Mouse (Mus musculus) erythroblast, adult 5-6 weeks (primary cell): ENCODE data around the gene Mrpl58. TPM values are rescaled to one million over a fixed set of nuclear protein-coding genes. Genes with fewer than 3 reads are reported as not detected.

Experiments used
- ATAC-seq: replicated peaks from 2 replicates; pipeline ENCODE4 v1.8.0; 2016; ENCODE audit warnings: moderate number of reproducible peaks, mild to moderate bottlenecking, moderate TSS enrichment, inconsistent platforms; ENCODE audit not compliant: poor library complexity, low FRiP score, severe bottlenecking
- total RNA-seq, 2 experiments: library from RNA; stranded (forward) in 1 of 2; stranded (reverse) in 1 of 2; fragments of 150-400 nt in 1 of 2; fragments of 200-764, 138-1000 nt in 1 of 2; gene quantifications; 2 replicates each; pipeline versions ENCODE4 v1.2.3 to v1.2.4; 2015 to 2017; ENCODE audit warnings: low replicate concordance in 2 of 2

Mrpl58 gene
- total RNA-seq, 2 experiments from 2014 or later, result 23.0 to 34.4 TPM

DNA sequence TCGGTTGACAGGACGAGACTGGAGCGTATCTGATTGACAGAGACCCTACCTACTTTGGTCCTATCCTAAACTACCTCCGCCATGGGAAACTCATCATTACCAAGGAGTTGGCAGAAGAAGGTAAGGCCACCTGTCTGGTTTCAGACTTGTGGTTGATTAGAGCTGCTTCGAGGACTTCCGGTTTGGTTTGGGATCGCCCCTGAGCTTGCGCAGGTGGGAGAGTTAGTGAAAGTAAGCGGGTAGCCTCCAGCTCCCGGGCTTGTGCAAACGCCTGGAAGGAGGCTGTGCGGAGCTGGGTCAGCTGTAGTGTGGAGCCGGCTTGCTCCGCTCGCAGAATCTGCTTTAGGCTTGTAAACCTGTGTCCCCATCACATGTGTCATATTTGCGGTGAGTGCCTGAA, 18.4 kb downstream of the Mrpl58 start:
- no peak for ATAC-seq

DNA sequence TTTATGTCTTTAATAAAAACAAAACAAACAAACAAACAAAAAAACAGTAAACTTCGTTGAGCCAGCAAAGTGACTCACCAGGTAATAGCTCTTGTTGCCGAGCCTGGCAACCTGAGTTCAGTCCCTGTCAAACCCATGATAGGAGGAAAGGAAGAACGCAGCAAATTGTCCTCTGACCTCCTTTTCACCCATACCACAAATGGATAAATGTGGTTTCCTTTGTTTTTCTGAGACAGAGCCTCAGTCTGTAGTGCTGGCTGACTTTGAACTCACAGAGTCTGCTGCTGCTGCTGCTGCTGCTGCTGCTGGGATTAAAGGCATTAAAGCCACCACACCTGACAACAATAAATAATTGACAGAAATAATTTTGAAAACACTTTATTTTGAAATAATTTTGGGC, 19.5 kb downstream of the Mrpl58 start:
- ATAC-seq, result no peak

GRCm38 (mm10) chr11:115424666-115425065, 21.1 kb downstream of the Mrpl58 start:
- no peak for ATAC-seq

DNA sequence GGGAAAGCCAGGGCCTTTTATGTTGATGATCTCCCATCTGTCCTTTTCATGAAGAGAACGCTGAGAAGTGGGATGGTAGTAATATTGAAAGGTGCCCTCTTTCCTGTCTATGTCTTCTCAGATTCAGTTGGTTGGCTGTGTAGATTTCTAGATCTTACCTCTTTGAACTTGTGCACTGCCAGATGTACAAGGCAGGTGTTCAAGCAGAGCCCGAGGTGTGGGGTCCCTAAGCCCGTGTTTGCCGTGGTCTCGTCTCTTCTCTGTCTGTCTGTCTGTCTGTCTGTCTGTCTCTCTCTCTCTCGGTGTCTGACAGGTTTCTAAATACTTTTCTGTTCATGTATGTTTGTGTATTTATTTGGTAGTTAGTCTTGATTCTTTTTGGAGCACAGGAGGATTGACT, 22.1 kb downstream of the Mrpl58 start:
- ATAC-seq, result no peak

GRCm38 (mm10) chr11:115427482-115428331, 24.2 kb downstream of the Mrpl58 start:
- peak; percentile 77 for ATAC-seq

DNA sequence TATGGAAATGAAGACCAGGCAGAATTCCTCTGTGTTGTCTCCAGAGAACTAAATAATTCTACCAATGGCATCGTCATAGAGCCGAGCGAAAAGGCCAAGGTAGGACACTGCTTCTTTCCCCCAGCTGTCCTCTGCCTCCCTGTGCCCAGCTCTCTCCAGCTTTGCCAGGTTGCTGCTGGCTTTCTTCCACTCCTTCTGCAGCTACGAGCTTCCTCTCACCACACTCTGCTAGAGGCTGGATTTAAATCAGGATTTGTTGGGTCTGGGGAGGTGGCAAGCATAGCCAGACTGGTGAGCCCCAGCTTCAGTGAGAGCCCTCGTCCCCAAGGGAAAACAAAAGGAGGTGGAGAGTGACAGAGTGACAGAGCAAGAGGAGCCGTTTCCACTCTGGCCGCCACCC, 25.8 kb downstream of the Mrpl58 start:
- no peak for ATAC-seq

DNA sequence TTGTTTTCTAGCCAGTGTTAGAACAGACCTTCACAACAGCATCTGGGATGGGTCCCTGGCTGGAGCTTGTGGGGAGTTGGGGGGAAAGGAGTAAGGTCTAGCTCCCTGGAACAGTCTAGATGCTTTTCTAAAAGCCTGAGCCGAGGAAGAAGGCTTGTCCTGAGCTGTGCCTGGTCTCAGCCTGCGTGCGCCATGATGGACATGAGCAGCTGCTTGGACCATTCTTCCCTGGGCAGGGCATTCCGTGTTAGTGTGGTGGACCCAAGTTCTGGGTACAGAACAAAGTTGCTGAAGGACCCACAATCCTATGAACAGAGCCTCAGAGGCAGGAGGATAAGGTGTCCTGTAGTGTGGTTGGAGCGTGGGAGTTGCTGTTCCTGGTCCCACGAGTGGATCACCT, 27.0 kb downstream of the Mrpl58 start:
- ATAC-seq, result no peak

DNA sequence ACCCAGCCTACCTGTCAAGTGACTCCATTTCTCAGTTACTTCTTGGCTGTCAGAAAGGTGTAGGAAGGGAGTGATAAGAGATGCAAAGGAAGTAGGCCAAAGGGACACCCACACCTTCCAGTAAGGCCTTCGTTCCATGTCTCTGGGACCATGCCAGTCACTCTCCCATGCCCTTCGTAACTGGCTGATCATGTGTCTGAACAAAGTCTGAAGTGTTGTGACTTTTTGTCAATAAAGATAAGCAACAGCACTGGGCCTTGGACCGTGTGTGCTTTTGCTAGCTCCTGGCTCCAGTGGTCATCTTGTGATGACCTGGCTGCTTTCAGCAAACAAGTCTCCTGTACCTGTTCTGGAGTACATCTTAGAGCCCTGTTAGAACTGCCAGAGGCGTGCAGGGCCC, 29.3 kb downstream of the Mrpl58 start:
- no peak for ATAC-seq

DNA sequence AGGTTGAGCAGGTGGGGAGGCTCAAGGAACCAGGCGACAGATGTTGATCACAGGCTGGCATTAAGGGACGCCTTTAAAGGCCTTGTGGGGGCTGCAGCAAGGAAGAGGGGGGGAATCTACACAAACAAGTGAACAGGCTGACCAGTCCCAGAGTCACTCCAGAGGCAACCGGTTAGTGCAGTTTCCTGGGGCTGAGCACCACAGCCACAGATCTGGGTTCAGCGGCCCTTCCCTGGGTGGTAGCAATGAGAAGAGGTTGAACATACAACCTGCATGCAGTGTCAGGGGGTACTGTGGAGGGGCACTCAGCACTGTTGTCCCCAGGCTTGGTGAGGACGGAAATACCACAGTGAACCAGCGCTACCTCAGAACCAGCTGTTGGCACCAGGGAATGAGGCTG, 29.8 kb downstream of the Mrpl58 start:
- no peak for ATAC-seq

DNA sequence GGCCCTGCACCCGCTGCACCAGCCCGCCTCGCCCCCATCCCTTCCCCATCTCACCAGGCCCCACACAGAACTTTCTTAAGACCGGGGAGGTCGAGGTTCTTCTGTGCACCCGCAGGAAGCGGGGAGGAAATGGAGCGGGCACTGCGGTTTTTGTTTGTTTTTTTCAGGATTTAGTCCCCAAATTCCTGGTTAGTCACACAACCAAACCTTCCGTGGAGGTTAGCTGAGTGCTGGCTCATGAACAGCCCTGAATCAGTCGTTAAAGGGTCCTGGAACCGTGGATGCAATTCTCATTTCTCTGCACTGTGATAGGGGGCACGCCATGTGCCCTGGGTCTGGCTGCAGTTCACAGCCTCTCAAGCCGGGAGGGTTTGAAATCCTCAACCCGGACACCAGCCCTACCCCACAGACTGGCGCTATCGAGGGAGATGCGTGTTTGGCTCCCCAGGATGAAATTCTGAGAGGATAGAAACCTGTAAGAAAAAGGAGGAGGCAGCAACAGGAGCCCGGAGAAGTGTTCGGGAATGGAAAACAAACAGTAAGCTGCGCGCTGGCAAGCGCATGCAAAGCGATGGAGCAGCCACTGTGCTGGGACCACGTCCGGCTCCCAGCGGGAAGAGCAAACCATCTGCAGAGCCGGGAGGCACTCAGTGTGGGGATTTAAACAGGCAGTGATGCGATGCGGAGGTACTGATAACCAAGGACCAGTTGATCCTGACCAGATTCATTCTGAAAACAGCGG, 32.2 kb downstream of the Mrpl58 start:
- ATAC-seq, result no peak

- no peak for ATAC-seq
These were observed 34.1 kb downstream of the Mrpl58 start for GRCm38 (mm10) chr11:115437571-115438122.

DNA sequence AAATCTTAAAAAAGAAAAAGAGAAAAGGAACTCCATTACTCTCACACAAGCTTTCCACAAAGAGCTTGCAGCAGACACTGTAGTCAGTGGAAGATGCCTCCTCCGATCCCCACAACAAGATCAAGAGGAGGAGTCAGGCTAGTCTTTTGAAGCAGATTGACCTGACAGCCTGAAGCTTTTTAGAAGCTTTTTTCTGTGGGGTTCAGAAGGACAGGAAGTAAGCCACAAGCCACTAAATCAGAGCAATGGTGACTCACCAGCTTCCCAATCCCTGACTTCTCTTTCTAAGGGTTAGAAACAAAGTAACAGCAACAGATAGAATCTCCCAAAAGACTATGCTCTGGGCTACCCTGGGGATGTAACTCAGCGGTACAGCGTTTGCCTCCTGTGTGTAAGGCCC, 35.8 kb downstream of the Mrpl58 start:
- no peak for ATAC-seq

- ATAC-seq, result no peak
These were observed 36.5 kb downstream of the Mrpl58 start, which contains the start of gene Trim80 for GRCm38 (mm10) chr11:115439906-115440595. Gene Trim80 (plus strand): TSS chr11:115440545.

DNA sequence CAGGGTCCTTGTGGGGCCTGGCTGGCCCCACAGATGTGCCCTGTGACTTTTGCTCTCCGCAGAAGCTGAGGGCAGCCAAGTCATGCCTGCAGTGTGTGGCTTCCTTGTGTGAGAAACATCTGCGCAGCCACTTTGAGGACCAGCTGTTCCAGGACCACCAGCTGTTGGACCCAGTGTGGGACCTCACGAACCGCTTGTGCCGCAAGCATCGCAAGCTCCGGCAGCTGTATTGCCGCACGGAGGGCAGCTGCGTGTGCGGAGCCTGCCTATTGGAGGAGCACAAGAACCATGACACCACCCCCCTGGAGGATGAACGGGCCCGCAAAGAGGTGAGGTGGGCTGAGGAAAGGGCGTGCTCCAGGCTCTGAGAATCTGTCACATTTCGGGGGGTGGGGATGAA, 37.9 kb downstream of the Mrpl58 start:
- ATAC-seq, result no peak

DNA sequence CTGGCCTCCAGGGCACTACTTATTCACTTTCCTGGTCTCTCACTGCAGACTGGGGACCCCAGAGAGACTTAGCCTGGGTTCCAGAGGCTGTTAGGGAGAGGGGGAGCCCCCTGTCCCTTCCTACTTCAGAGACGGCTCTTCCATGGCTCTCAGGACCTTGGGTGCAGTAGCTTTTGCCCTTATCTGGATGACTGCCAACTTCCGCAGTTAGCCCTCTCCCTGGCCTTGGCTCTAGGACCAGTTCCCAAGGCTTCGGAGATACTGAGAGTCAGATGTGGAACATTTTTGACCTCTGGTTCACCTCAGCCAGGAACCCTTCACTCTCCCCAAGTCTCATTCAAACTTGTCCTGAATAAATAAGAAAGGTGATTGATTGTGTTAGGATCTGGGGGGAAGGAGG, 43.4 kb downstream of the Mrpl58 start:
- no peak for ATAC-seq

DNA sequence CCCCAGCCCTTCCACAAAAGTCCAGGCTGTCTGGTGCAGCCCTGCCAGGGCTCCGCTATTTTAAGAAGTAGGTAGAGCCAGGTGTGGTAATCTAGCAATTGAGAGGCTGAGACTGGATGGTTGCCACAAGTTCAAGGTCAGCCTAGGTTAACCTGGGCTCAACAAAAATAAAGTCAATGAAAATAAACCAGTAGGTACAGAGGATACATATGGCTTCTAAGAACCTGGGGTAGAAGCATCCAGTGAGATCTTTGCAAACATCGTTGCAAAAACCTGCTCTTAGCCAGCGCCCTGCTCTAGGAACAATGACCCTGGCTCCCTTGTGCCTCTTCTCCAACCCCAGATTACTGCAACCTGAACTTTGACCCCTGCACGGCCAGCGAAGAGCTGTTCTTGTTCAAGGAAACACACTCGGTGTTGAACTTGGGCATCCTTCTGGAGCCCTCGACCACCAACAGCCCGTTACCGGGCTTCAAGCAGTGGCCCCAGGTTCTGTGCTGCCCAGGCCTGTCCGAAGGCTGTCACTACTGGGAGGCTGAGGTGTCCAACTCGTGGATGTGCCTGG, 43.9 kb downstream of the Mrpl58 start:
- no peak for ATAC-seq

DNA sequence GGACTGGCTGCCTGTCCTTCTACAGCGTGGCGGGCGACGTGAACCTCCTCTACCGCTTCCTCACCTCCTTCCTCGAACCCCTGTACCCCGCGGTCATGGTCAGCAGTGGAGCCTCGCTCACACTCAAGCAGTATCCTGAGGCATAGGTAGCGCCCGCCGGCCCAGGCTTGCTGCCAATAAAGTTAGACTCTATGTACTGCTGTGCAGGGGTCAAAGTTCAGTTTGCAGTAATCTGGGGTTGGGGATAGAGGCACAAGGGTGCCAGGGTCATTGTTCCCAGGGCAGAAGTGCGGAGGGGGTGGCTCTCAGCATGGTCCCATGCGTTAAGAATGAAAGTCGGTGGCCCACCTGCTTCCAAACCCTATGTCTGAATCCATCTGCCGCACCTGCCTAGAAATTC, 44.5 kb downstream of the Mrpl58 start:
- no peak for ATAC-seq

- ATAC-seq, result no peak
These were observed 45.4 kb downstream of the Mrpl58 start for GRCm38 (mm10) chr11:115448998-115449397.

DNA sequence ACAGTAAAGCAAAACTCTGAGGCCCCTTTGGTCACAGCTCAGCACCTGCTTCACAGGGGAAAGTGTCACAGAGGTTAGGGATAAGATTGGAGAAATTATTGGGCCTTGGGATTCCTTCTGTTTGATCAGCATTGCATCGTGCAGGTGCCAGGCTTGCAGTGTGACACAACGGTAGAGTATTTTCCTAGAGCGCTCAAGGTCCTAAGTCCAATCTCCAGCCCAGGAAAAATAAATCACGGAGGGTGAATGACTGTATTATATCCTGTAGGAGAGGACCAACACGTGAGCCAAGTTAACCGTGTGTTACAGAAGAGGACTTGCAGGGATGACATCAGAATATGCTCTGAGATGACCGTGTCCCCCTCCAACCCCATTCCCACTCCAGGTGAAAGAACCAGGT, 46.6 kb downstream of the Mrpl58 start:
- ATAC-seq, result no peak

- ATAC-seq, result no peak
These were observed 48.3 kb downstream of the Mrpl58 start for GRCm38 (mm10) chr11:115451781-115452241.
